Mouse (Mus musculus) myocyte (in vitro differentiated cells): ENCODE measurements around the gene Atcay. TPM values are rescaled to one million over a fixed set of nuclear protein-coding genes. Genes with fewer than 3 reads are reported as not detected.
"Not testable (repeated sequence)": the region's sequence is repeated elsewhere in the genome, so short reads cannot be mapped to it uniquely, and the experiment has no call there.

ENCODE experiments used
- H3K27me3 ChIP-seq: one replicate; pipeline ENCODE4 v1.6.1; 2011; ENCODE audit not compliant: control insufficient read depth, insufficient read depth, insufficient read length
- H3K36me3 ChIP-seq: one replicate; pipeline ENCODE4 v1.6.1; 2011; ENCODE audit not compliant: control insufficient read depth, insufficient read depth
- H3K4me2 ChIP-seq: one replicate; pipeline ENCODE4 v1.6.1; 2011; ENCODE audit warnings: low read depth, control low read depth
- H3K4me3 ChIP-seq: one replicate; pipeline ENCODE4 v1.5.1; 2011; ENCODE audit warnings: mild to moderate bottlenecking, control low read depth, moderate library complexity
- H3K79me2 ChIP-seq: one replicate; pipeline ENCODE4 v1.6.1; 2011; ENCODE audit not compliant: control insufficient read depth, insufficient read depth
- H3ac ChIP-seq: one replicate; pipeline ENCODE4 v1.6.1; 2011; ENCODE audit not compliant: control insufficient read depth, insufficient read length
- CEBPB ChIP-seq: IDR thresholded peaks from 2 replicates; pipeline ENCODE4 v1.6.1; 2011; ENCODE audit warnings: mild to moderate bottlenecking, moderate library complexity; ENCODE audit not compliant: poor library complexity, insufficient read depth, severe bottlenecking
- E2F4 ChIP-seq: IDR thresholded peaks from one replicate; pipeline ENCODE4 v1.6.1; 2011; ENCODE audit warnings: mild to moderate bottlenecking, control low read depth, moderate library complexity; ENCODE audit not compliant: insufficient read depth
- MAX ChIP-seq: IDR thresholded peaks from one replicate; pipeline ENCODE4 v1.6.1; 2011; ENCODE audit warnings: low read depth, mild to moderate bottlenecking, control low read depth
- MYOD1 ChIP-seq, 3 experiments: IDR thresholded peaks; one replicate each; pipeline ENCODE4 v1.6.1; 2011; ENCODE audit warnings: control low read depth in 2 of 3, low read depth in 2 of 3, mild to moderate bottlenecking in 2 of 3, moderate library complexity in 1 of 3; ENCODE audit not compliant: insufficient read length in 2 of 3, control insufficient read depth in 1 of 3
- MYOG ChIP-seq, 3 experiments: IDR thresholded peaks; one replicate each; pipeline ENCODE4 v1.6.1; 2011; ENCODE audit warnings: control low read depth in 2 of 3, low read depth in 2 of 3, mild to moderate bottlenecking in 2 of 3; ENCODE audit not compliant: insufficient read length in 2 of 3, control insufficient read depth in 1 of 3, insufficient read depth in 1 of 3
- POLR2A ChIP-seq: IDR thresholded peaks from one replicate; pipeline ENCODE4 v1.6.1; 2011; ENCODE audit warnings: low read depth, mild to moderate bottlenecking, control low read depth, moderate library complexity; ENCODE audit not compliant: insufficient read length
- POLR2AphosphoS2 ChIP-seq: IDR thresholded peaks from one replicate; pipeline ENCODE4 v1.6.1; 2011; ENCODE audit warnings: low read depth, control low read depth; ENCODE audit not compliant: insufficient read length
- REST ChIP-seq: IDR thresholded peaks from one replicate; pipeline ENCODE4 v1.6.1; 2011; ENCODE audit warnings: mild to moderate bottlenecking, control low read depth, moderate library complexity; ENCODE audit not compliant: insufficient read depth, insufficient read length
- SRF ChIP-seq: IDR thresholded peaks from one replicate; pipeline ENCODE4 v1.6.1; 2011; ENCODE audit warnings: low read depth; ENCODE audit not compliant: control insufficient read depth, insufficient read length
- TCF12 ChIP-seq: IDR thresholded peaks from one replicate; pipeline ENCODE4 v1.6.1; 2011; ENCODE audit warnings: mild to moderate bottlenecking, control low read depth; ENCODE audit not compliant: poor library complexity, insufficient read depth, severe bottlenecking
- TCF3 ChIP-seq: IDR thresholded peaks from one replicate; pipeline ENCODE4 v1.6.1; 2011; ENCODE audit warnings: low read depth, control low read depth; ENCODE audit not compliant: insufficient read length
- USF1 ChIP-seq: IDR thresholded peaks from one replicate; pipeline ENCODE4 v1.6.1; 2011; ENCODE audit warnings: low read depth, mild to moderate bottlenecking, control low read depth, moderate library complexity
- polyA plus RNA-seq: library from polyadenylated mRNA; unstranded; fragments of >200 nt; fragmentation: generic; extraction: Trizol; gene quantifications from one replicate; pipeline ENCODE4 v1.2.1, GENCODE M21; 2012; ENCODE audit warnings: missing spikeins

The Atcay gene
- polyA plus RNA-seq, 1 experiment: 0.11 TPM

- H3K4me3 ChIP-seq: no peak overlapping the region
- H3ac ChIP-seq: no peak overlapping the region
- TF ChIP-seq E2F4: no peak
- TF ChIP-seq TCF3: no peak
- no peak for TF ChIP-seq CEBPB
- no peak for TF ChIP-seq MYOG (IDR thresholded peaks at IDR 0.05; ENCODE audit: control insufficient read depth in 1 of 3, insufficient read depth in 1 of 3, insufficient read length in 2 of 3, low read depth in 2 of 3)
- TF ChIP-seq MAX: no peak
- TF ChIP-seq MYOD1 (IDR thresholded peaks at IDR 0.05; ENCODE audit: control insufficient read depth in 1 of 3, insufficient read length in 2 of 3, low read depth in 2 of 3): no peak
- no peak for TF ChIP-seq POLR2A
- TF ChIP-seq USF1: no peak
- TF ChIP-seq SRF: no peak
- no peak for TF ChIP-seq TCF12
- no peak for TF ChIP-seq REST
- no peak for TF ChIP-seq POLR2AphosphoS2
- no peaks in the 10 kb centered on the region for H3K79me2 ChIP-seq
- no peaks in the 10 kb centered on the region for H3K27me3 ChIP-seq
- H3K4me2 ChIP-seq: no peak overlapping the region
- no peaks in the 10 kb centered on the region for H3K36me3 ChIP-seq
Measured at GRCm38 (mm10) chr10:81221402-81222015, 9.1 kb downstream of the Atcay start.

DNA sequence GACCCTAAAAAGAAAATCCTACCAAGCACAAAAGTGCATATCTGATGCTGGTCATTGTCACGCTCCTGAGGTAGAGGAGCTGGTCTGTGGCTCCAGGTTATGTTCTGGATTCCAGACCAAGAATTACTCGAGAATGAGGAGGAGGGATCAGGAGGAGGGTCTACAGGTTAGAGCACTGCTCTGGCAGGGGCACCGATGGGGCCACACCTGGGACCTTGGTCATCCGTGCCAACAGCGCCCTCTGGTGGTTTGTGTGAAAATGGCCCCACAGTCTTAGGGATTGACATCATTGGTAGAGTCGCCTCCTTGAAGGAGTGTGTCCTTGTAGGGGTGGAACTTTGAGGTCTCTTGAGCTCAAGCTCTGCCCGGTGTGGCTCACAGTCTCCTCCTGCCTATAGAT, 12.7 kb downstream of the Atcay start:
- Histone ChIP-seq H3ac (no peak overlapping the region), H3K27me3 (peaks cover 14% of the 10 kb centered on the region), H3K36me3 (no peaks in the 10 kb centered on the region), H3K79me2 (no peaks in the 10 kb centered on the region), H3K4me2 (no peak overlapping the region), H3K4me3 (no peak overlapping the region)
- no peak for TF ChIP-seq USF1
- TF ChIP-seq POLR2AphosphoS2: no peak
- no peak for TF ChIP-seq CEBPB
- no peak for TF ChIP-seq MYOD1 (IDR thresholded peaks at IDR 0.05; ENCODE audit: control insufficient read depth in 1 of 3, insufficient read length in 2 of 3, low read depth in 2 of 3)
- no peak for TF ChIP-seq REST
- TF ChIP-seq TCF3: no peak
- TF ChIP-seq MAX: no peak
- no peak for TF ChIP-seq SRF
- no peak for TF ChIP-seq E2F4
- no peak for TF ChIP-seq TCF12
- no peak for TF ChIP-seq MYOG (IDR thresholded peaks at IDR 0.05; ENCODE audit: control insufficient read depth in 1 of 3, insufficient read depth in 1 of 3, insufficient read length in 2 of 3, low read depth in 2 of 3)
- no peak for TF ChIP-seq POLR2A

GRCm38 (mm10) chr10:81217267-81217666, 13.4 kb downstream of the Atcay start:
- H3K4me3 ChIP-seq, H3K4me2 ChIP-seq, H3K79me2 ChIP-seq, H3K36me3 ChIP-seq, H3ac ChIP-seq: not testable (repeated sequence)
- H3K27me3 ChIP-seq: peaks cover 14% of the 10 kb centered on the region

GRCm38 (mm10) chr10:81216810-81217209, 13.8 kb downstream of the Atcay start:
- Histone ChIP-seq H3K79me2 (no peaks in the 10 kb centered on the region), H3ac (no peak overlapping the region), H3K36me3 (no peaks in the 10 kb centered on the region), H3K4me2 (no peak overlapping the region), H3K4me3 (no peak overlapping the region), H3K27me3 (peaks cover 14% of the 10 kb centered on the region)
- TF ChIP-seq POLR2AphosphoS2: no peak

- Histone ChIP-seq H3K27me3 (peaks cover 14% of the 10 kb centered on the region), H3K36me3 (no peaks in the 10 kb centered on the region), H3K79me2 (no peaks in the 10 kb centered on the region), H3ac (no peak overlapping the region), H3K4me3 (no peak overlapping the region), H3K4me2 (no peak overlapping the region)
- TF ChIP-seq TCF3: no peak
- TF ChIP-seq USF1: no peak
- TF ChIP-seq MAX: no peak
- no peak for TF ChIP-seq MYOG (IDR thresholded peaks at IDR 0.05; ENCODE audit: control insufficient read depth in 1 of 3, insufficient read depth in 1 of 3, insufficient read length in 2 of 3, low read depth in 2 of 3)
- TF ChIP-seq SRF: no peak
- TF ChIP-seq POLR2A: no peak
- no peak for TF ChIP-seq REST
- no peak for TF ChIP-seq MYOD1 (IDR thresholded peaks at IDR 0.05; ENCODE audit: control insufficient read depth in 1 of 3, insufficient read length in 2 of 3, low read depth in 2 of 3)
- TF ChIP-seq POLR2AphosphoS2: no peak
- TF ChIP-seq TCF12: no peak
- TF ChIP-seq E2F4: no peak
- TF ChIP-seq CEBPB: no peak
Measured at GRCm38 (mm10) chr10:81216260-81216659, 14.4 kb downstream of the Atcay start.
